In the genomic region with DNA sequence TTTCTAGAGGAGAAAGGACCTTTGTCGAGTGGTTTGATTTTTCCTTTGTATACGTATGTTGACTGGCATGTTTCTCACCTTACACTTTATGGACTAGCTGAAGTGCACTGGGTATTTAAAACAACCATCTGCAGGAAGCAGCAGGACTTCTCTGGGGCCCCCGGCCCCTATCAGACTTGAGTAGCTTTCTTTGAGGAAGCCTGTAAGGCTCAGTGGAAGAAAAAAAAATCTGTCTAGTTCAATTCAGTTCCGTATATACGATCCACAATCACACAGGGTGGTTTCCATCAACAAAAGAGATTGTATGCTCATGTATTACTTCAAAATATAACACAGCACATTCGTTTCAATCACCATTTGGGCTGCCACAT, we compare ENCODE assay signal across 27 mouse cellular contexts. TPM values are rescaled to one million over a fixed set of nuclear protein-coding genes. Genes with fewer than 3 reads are reported as not detected.
DNase-seq lines count a peak whose midpoint lies in the region; ATAC-seq and TF ChIP-seq lines count a peak whose summit lies in the region.
"Had no signal": no experiment of that assay in that cellular context is flagged by ENCODE, and none has a peak within 500 bp of the region (broad histone marks: within the 10 kb centered on the region; RNA-seq: fewer than 3 reads in every experiment).

No protein-coding gene starts in this region.

- no peak for TF ChIP-seq CTCF in kidney, postnatal 0 days (IDR thresholded peaks at IDR 0.05; ENCODE audit: low read depth)
- TF ChIP-seq CTCF in kidney, adult 2 months (conservative IDR thresholded peaks at IDR 0.05; ENCODE audit: insufficient read depth, insufficient read length, low read depth, low read length), result no peak
- TF ChIP-seq CTCF in lung, embryonic 14.5 days (IDR thresholded peaks at IDR 0.05; ENCODE audit: low read depth), result no peak

- no peaks in the 10 kb centered on the region for H3K36me3 ChIP-seq in kidney, postnatal 0 days (ENCODE audit: insufficient read depth, low read length)
- no peaks in the 10 kb centered on the region for H3K36me3 ChIP-seq in kidney, adult 2 months (ENCODE audit: control insufficient read depth, insufficient read depth, low read length)
- no peaks in the 10 kb centered on the region for H3K36me3 ChIP-seq in lung, embryonic 14.5 days (ENCODE audit: insufficient read depth)
- H3K36me3 ChIP-seq: embryonic facial prominence, embryonic 15.5 days; forebrain, embryonic 15.5 days; midbrain, embryonic 15.5 days; neural tube, embryonic 13.5 days; stomach, embryonic 15.5 days had no signal

- H3K27ac ChIP-seq in kidney, postnatal 0 days, result no peak overlapping the region
- H3K27ac ChIP-seq in kidney, adult 2 months (ENCODE audit: insufficient read depth, low read depth, low read length), result no peak overlapping the region
- no peak overlapping the region for H3K27ac ChIP-seq in lung, embryonic 14.5 days (ENCODE audit: low read depth)
- H3K27ac ChIP-seq: embryonic facial prominence, embryonic 15.5 days; forebrain, embryonic 15.5 days; hindbrain, postnatal 0 days; midbrain, embryonic 15.5 days; neural tube, embryonic 13.5 days; stomach, embryonic 15.5 days had no signal

- no peak overlapping the region for H3K9ac ChIP-seq in kidney, postnatal 0 days (ENCODE audit: low read depth, low read length)
- H3K9ac ChIP-seq in lung, embryonic 14.5 days, result no peak overlapping the region
- H3K9ac ChIP-seq: embryonic facial prominence, embryonic 15.5 days; forebrain, embryonic 15.5 days; midbrain, embryonic 15.5 days; neural tube, embryonic 13.5 days; stomach, embryonic 15.5 days had no signal

- H3K4me1 ChIP-seq in kidney, postnatal 0 days (replicated peaks; ENCODE audit: insufficient read depth, low read length), result no peaks in the 10 kb centered on the region
- no peaks in the 10 kb centered on the region for H3K4me1 ChIP-seq in kidney, adult 2 months (ENCODE audit: control insufficient read depth, insufficient read depth, low read length)
- H3K4me1 ChIP-seq in lung, embryonic 14.5 days (ENCODE audit: insufficient read depth), result no peaks in the 10 kb centered on the region
- H3K4me1 ChIP-seq: embryonic facial prominence, embryonic 15.5 days; forebrain, embryonic 15.5 days; midbrain, embryonic 15.5 days; neural tube, embryonic 13.5 days; stomach, embryonic 15.5 days had no signal

- ATAC-seq in kidney, postnatal 0 days (replicated peaks; ENCODE audit: low FRiP score, low read depth), result no peak
- no peak for ATAC-seq in lung, embryonic 14.5 days (ENCODE audit: insufficient read depth)
- ATAC-seq in granulocyte monocyte progenitor cell, adult 5-6 weeks (replicated peaks; ENCODE audit: poor library complexity, severe bottlenecking), result peak; percentile 48; the same call in 1 of the 2 replicates
- ATAC-seq in megakaryocyte progenitor cell, adult 5-6 weeks (replicated peaks; ENCODE audit: poor library complexity), result 0 out of 2 replicates have a peak, but pooled peaks have one; percentile 39
- ATAC-seq: CD4-positive, CD25-positive, alpha-beta regulatory T cell, adult 4 months; forebrain, embryonic 15.5 days; hindbrain, postnatal 0 days; midbrain, embryonic 15.5 days had no signal

- H3K4me3 ChIP-seq in kidney, postnatal 0 days (replicated peaks; ENCODE audit: low read depth, low read length), result no peak overlapping the region
- no peak overlapping the region for H3K4me3 ChIP-seq in kidney, adult 2 months (ENCODE audit: insufficient read depth, low read depth, low read length)
- H3K4me3 ChIP-seq in lung, embryonic 14.5 days (ENCODE audit: low read depth, low read length), result no peak overlapping the region
- H3K4me3 ChIP-seq: embryonic facial prominence, embryonic 15.5 days; forebrain, embryonic 15.5 days; midbrain, embryonic 15.5 days; myocyte; neural tube, embryonic 13.5 days; stomach, embryonic 15.5 days had no signal

- DNase-seq in kidney, postnatal 0 days (ENCODE audit: low spot score), result peak; percentile 9
- DNase-seq in kidney, adult 2 months, result no peak
- peak; percentile 25 for DNase-seq in lung, embryonic 14.5 days
- DNase-seq in lung, postnatal 25 days (ENCODE audit: low spot score), result no peak
- no peak for DNase-seq in gastrocnemius, adult 18-20 months (ENCODE audit: low spot score)
- no peak for DNase-seq in thymus, postnatal 0 days (ENCODE audit: low spot score)
- DNase-seq: adrenal gland, postnatal 25 days; cerebellum, adult 11-12 months; gastrocnemius, postnatal 10 days; heart, adult 11 months; kidney, adult 18-20 months; kidney, postnatal 10 days; thymus, adult 2 months had no signal

- H3K4me2 ChIP-seq in kidney, postnatal 0 days (ENCODE audit: low read length), result no peak overlapping the region
- no peak overlapping the region for H3K4me2 ChIP-seq in lung, embryonic 14.5 days
- H3K4me2 ChIP-seq: embryonic facial prominence, embryonic 15.5 days; forebrain, embryonic 15.5 days; heart, embryonic 11.5 days; midbrain, embryonic 15.5 days; neural tube, embryonic 13.5 days; stomach, embryonic 15.5 days had no signal

- no peaks in the 10 kb centered on the region for H3K27me3 ChIP-seq in kidney, postnatal 0 days (ENCODE audit: insufficient read depth, low read length)
- no peaks in the 10 kb centered on the region; the same call in 1 of the 2 replicates for H3K27me3 ChIP-seq in kidney, adult 2 months (replicated peaks; ENCODE audit: control insufficient read depth, insufficient read depth, low read length)
- H3K27me3 ChIP-seq in lung, embryonic 14.5 days (ENCODE audit: insufficient read depth, low read length), result no peaks in the 10 kb centered on the region
- H3K27me3 ChIP-seq: embryonic facial prominence, embryonic 15.5 days; forebrain, embryonic 15.5 days; midbrain, embryonic 15.5 days; neural tube, embryonic 13.5 days; stomach, embryonic 15.5 days had no signal

- H3K9me3 ChIP-seq in kidney, postnatal 0 days (replicated peaks; ENCODE audit: low read length), result no peaks in the 10 kb centered on the region
- H3K9me3 ChIP-seq in lung, embryonic 14.5 days (ENCODE audit: low read depth, low read length), result no peaks in the 10 kb centered on the region
- H3K9me3 ChIP-seq: embryonic facial prominence, embryonic 15.5 days; forebrain, embryonic 15.5 days; midbrain, embryonic 15.5 days; neural tube, embryonic 13.5 days; stomach, embryonic 15.5 days had no signal

- no peak for TF ChIP-seq POLR2A in kidney, adult 2 months (IDR thresholded peaks at IDR 0.05; ENCODE audit: low read depth, low read length)

- 46% methylated on average over 6 of the region's 6 CpGs for WGBS in kidney, postnatal 0 days
- 57% methylated on average over 6 of the region's 6 CpGs for WGBS in kidney, adult 2 months
- 25% methylated on average over 6 of the region's 6 CpGs for WGBS in lung, embryonic 14.5 days

RNA-seq across cellular contexts. Expression of a gene that starts 45.8 kb away (rescaled TPM):
- polyA plus RNA-seq in kidney, postnatal 0 days (2015; fragmentation: Nextera tagmentation; extraction: Ambion mirVana), result 3.1 and 6.9 TPM in 2 replicates
- polyA plus RNA-seq in kidney, adult 2 months (2012; rRNA removed), result 10.7 and 10.8 TPM in 2 replicates
- polyA plus RNA-seq in lung, embryonic 14.5 days (2014; fragmentation: Nextera tagmentation; extraction: Ambion mirVana), result 0.95 and 1.7 TPM in 2 replicates
- total RNA-seq in granulocyte monocyte progenitor cell, adult 5-6 weeks (2014; fragmentation: Nextera tagmentation), result not detected in 2 replicates
- not detected in 2 replicates for total RNA-seq in granulocyte monocyte progenitor cell, adult 5-6 weeks (2017)
- not detected in 2 replicates for total RNA-seq in megakaryocyte progenitor cell, adult 5-6 weeks (2015)
- total RNA-seq in megakaryocyte progenitor cell, adult 5-6 weeks (2017), result not detected in 2 replicates
- 10 to 100 TPM in 1 of 2 experiments, under 1 TPM in 1; 0.14 to 26.8 TPM for total RNA-seq in gastrocnemius, adult 18-20 months (2021)
- 0.17 and 0.49 TPM in 2 replicates for polyA plus RNA-seq in thymus, postnatal 0 days (2015; fragmentation: Nextera tagmentation; extraction: Ambion mirVana)
- total RNA-seq: ES-E14; left cerebral cortex, postnatal 25 days had no signal
- polyA plus RNA-seq: CD4-positive, CD25-positive, alpha-beta regulatory T cell, adult 4 months; forebrain, embryonic 15.5 days; hindbrain, embryonic 11.5 days; hindbrain, postnatal 0 days; myocyte had no signal

RNA-seq across cellular contexts. Expression of a gene that starts 47.9 kb away (rescaled TPM):
- 7.0 and 7.8 TPM in 2 replicates for polyA plus RNA-seq in kidney, postnatal 0 days (2015; fragmentation: Nextera tagmentation; extraction: Ambion mirVana)
- 1.1 and 2.3 TPM in 2 replicates for polyA plus RNA-seq in kidney, adult 2 months (2012; rRNA removed)
- polyA plus RNA-seq in lung, embryonic 14.5 days (2014; fragmentation: Nextera tagmentation; extraction: Ambion mirVana), result 5.8 and 6.6 TPM in 2 replicates
- total RNA-seq in granulocyte monocyte progenitor cell, adult 5-6 weeks (2014; fragmentation: Nextera tagmentation), result 0.56 and 2.3 TPM in 2 replicates
- 1.5 and 1.9 TPM in 2 replicates for total RNA-seq in granulocyte monocyte progenitor cell, adult 5-6 weeks (2017)
- total RNA-seq in megakaryocyte progenitor cell, adult 5-6 weeks (2015), result 2.0 and 4.1 TPM in 2 replicates
- total RNA-seq in megakaryocyte progenitor cell, adult 5-6 weeks (2017), result 1.3 and 2.4 TPM in 2 replicates
- under 1 TPM; 0.40 to 0.53 TPM for total RNA-seq in gastrocnemius, adult 18-20 months (2021)
- 6.7 and 7.2 TPM in 2 replicates for polyA plus RNA-seq in thymus, postnatal 0 days (2015; fragmentation: Nextera tagmentation; extraction: Ambion mirVana)

RNA-seq across cellular contexts. Expression of a gene that starts 48.5 kb away (rescaled TPM):
- 23.2 and 23.6 TPM in 2 replicates for polyA plus RNA-seq in kidney, postnatal 0 days (2015; fragmentation: Nextera tagmentation; extraction: Ambion mirVana)
- polyA plus RNA-seq in kidney, adult 2 months (2012; rRNA removed), result 27.1 and 27.9 TPM in 2 replicates
- 31.3 and 32.9 TPM in 2 replicates for polyA plus RNA-seq in lung, embryonic 14.5 days (2014; fragmentation: Nextera tagmentation; extraction: Ambion mirVana)
- 86.9 and 98.0 TPM in 2 replicates for total RNA-seq in granulocyte monocyte progenitor cell, adult 5-6 weeks (2014; fragmentation: Nextera tagmentation)
- 74.9 and 82.4 TPM in 2 replicates for total RNA-seq in granulocyte monocyte progenitor cell, adult 5-6 weeks (2017)
- 83.2 and 103 TPM in 2 replicates for total RNA-seq in megakaryocyte progenitor cell, adult 5-6 weeks (2015)
- 55.3 and 83.6 TPM in 2 replicates for total RNA-seq in megakaryocyte progenitor cell, adult 5-6 weeks (2017)
- total RNA-seq in gastrocnemius, adult 18-20 months (2021), result 10 to 100 TPM; 46.7 to 51.7 TPM
- 19.0 and 26.4 TPM in 2 replicates for polyA plus RNA-seq in thymus, postnatal 0 days (2015; fragmentation: Nextera tagmentation; extraction: Ambion mirVana)

Comparison
In these comparisons a context has a peak if more than half of its experiments do, and no peak if none do; other contexts are left out.
1. DNase-seq: peak in kidney, postnatal 0 days (single experiment) and lung, embryonic 14.5 days (single experiment); none in kidney, adult 2 months (single experiment), lung, postnatal 25 days (single experiment), gastrocnemius, adult 18-20 months (single experiment) and thymus, postnatal 0 days (single experiment).
2. ATAC-seq: peak in granulocyte monocyte progenitor cell, adult 5-6 weeks (single experiment) and megakaryocyte progenitor cell, adult 5-6 weeks (single experiment); none in kidney, postnatal 0 days (single experiment) and lung, embryonic 14.5 days (single experiment).